Mouse (Mus musculus) kidney, postnatal 10 days (tissue): ENCODE measurements around the gene Bcl2l11.
A peak's percentile ranks its signal among the peaks of the same experiment; 100 is the strongest.
"Not testable (repeated sequence)": the region's sequence is repeated elsewhere in the genome, so short reads cannot be mapped to it uniquely, and the experiment has no call there.

Experiments
- DNase-seq: peaks from one replicate; pipeline ENCODE4 v3.0.0; 2021; ENCODE audit warnings: mixed read lengths

The Bcl2l11 gene

DNA sequence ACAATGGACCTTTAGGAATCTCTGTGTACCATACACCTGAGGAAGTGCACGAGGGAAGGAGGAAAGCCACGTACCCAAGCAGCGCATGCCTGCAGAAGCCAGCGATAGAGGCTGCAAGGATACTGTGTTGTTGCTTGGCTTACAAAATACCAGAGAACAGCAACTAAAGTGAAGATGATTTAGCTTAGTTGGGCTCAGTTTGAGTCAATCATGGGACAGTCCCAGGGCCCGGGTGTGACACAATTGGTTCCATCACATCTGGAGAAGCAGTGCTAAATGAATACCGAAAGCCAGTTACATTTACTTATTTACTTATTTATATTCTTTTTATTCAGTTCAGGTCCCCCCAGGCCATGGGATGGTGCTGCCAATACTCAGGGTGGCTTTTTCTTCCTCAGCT lies 49.8 kb downstream of the Bcl2l11 start:
- DNase-seq = no peak

DNA sequence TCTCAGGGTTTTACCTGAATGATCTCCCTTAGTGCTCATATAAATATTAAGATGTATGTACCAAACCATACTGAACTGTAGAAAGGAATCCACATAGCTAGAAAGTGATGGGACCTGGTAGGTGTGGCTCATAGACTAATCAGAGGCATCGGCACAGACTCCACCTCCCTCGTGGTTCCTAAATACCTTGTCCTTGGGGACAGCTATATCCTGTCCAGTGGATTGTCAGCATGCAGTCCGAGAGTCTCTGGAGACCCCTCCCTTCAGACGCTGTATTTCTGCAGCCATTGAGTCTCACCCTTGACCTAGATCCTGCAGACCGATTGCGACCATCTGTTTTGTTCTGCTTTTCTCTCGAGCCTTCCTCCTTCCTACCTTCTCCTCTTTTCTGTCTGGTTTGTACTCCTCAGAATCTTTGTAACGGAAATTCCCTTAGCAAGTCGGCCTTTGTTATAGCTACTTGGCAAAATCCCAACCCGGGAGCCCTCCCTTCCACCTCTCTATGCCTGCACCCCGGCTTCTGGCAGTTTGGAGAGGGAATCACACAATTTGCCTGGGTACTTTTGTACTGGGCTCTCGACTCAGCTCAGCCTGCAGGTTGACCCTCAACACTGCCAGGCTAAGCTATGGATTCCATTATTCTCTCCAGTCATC lies 50.7 kb downstream of the Bcl2l11 start:
- peak; percentile 49 for DNase-seq

DNA sequence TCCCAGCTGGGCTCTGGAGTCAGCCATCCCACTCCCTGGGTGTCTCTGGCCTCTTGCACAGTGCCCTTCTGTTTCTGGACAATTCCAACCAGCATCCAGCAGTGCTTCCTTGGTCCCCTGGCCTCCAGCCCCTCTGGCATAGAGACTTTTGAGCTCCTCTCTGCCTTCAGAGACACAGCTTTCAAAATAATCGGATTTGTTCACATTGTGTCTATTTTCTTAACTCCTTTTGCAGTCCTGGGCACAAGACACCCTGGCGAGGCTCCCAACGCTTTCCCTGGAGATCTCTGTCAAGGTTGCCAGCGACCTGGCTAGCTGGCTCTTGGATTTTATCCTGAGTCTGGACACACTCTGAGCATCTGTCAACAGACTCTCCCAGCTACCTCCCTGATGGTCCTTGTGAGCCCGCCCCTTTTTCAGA lies 51.4 kb downstream of the Bcl2l11 start:
- no peak for DNase-seq

DNA sequence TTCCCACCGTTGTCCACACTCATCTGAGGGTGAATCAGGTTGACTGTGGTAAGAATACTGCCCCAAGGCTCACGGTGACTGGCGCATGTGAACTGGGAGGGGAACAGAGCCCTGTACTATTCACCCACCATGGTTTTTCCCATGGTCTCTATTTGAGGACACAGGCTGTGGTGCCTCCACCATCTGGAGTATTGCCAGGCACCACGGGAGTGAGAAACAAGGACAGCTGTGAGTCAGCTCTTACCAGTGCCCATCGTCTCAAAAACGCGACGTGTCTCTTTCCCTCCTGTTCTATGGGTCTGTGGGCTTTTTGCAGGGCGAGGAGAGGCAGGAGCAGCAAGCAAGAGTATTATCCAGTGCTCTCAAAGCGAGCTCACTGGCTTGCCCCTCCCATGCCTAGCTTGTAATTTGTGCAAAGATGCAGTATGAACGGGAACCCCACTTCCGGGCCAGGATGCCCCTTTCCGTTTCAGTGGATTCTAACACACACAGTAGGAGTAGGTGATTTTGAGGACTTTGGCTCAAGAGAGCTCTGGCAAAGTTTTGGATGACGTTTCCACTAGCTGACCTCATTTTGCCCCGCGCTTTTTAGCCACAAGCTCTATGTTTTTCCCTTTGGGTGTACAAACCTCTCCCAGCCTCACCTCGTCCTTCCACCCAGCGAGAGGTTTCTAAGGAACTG lies 53.4 kb downstream of the Bcl2l11 start:
- no peak for DNase-seq

DNA sequence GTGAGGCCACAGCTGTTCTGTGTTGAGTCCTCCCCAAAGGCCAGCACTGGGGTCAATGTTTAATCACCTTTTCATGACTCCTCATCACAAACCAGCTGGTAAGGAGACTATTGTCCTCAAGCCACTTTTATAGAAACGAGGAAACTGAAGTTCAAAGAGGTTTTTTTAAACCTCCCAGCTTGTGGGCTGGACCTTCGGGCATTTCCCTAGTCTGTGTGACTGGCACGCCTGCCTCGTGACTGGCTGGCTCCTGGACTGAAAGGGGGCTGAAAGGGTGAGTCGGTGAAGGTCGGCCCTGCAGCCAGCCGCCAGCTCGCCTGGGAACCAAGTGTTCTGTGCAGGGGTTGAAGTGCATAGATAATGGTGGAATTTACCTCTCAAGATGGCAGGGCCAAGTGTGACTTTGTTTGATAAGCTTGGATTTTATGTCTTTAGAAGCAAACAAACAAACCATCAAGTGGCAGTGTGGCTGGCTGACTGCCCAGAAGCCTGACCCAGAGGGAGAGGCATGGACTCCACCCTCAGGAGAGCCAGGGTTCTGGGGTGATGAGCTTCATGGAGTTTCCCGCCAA lies 54.1 kb downstream of the Bcl2l11 start:
- DNase-seq = peak; percentile 71

DNA sequence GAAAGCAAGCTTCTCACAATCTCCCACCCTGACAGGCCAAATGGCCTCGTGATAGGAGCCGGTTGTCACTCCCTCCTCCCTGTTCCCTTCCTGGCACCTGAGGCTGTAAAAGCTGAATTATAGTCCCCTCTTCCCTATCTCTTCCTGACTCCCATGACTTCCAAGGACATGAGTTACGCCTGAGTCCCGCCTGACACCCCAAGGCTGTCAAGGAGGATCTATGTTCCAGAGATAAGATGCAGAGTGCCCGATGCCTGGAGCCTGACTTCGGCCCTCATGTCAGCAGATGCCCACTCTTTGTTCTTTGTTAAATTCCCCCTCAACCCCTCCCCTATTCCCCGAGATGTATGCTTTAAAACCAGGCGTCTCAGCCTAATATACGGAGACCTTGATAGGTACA lies 56.3 kb downstream of the Bcl2l11 start:
- DNase-seq = not testable (repeated sequence)

DNA sequence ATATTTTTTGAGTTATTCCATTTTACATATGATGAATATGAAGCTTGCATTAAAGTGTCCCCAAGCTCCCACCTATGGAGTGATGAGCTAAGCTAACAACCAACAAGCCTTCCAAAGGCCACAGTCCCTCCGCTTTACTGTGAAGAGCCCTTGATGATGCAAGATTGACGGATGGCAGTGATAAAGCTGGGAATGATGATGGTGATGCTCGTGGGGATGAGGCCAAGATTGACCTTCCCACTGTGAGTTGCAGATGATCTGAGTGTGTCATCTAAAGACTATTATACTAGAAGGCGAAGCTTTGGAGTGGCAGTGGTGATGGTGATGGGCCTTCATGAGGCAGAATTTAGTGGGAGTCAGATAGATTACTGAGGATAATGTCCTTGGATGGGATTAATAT lies 56.9 kb downstream of the Bcl2l11 start:
- DNase-seq = no peak

DNA sequence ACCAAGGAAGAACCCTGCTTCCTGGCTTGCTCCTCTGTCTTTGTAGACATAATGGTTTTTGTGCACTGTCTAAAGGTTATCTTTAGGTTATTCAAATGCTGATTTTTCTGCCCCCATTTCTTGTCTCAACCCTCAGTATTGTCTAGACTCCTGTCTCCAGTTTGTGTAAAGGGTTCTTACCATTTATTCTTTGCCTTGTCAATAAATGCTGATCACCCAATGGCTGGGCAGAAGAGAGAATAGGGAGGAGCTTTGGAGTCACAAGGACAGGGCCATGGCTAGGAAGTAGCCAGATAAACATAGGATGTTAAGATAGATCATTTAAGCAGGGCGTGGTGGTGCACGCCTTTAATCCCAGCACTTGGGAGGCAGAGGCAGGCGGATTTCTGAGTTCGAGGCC lies 57.9 kb downstream of the Bcl2l11 start:
- DNase-seq = no peak

DNA sequence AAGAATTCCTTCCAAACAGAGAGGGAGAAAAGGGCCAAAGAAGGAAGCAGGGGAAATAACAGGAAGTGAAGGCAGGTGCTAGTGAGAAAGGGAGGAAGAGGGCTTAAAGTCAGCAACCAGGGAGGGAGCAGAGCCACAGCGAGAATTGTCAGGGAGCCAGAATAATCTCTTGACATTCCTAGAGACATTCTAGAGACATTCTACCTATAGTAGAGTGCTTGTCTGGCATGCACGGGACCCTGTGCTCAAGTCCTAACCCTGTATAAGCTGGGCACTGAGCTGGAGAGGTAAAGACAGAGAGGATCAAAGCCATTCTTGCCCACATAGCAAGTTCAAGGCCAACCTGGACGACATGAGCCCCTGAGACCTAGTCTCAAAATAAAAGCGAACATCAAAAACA lies 60.1 kb downstream of the Bcl2l11 start:
- DNase-seq = no peak

DNA sequence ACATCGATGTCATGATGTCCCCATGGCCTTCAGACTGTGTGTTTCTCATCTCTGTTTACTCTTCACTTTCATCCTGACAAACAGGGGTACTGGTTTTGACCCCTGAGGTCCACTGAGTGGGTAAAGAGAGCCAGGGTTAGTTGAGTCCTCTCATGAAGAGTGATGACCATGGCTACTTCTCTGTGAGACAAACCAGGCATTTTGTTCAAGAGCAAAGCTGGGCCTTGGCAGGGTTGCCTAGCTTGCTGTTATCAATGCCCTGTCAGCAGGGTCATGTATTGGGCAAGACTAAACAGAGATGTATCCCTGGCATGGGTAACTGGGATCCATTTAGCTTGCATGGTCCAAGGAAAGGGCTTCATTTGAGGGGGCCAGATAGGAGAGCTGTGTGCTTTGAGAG lies 61.4 kb downstream of the Bcl2l11 start:
- DNase-seq = no peak

DNA sequence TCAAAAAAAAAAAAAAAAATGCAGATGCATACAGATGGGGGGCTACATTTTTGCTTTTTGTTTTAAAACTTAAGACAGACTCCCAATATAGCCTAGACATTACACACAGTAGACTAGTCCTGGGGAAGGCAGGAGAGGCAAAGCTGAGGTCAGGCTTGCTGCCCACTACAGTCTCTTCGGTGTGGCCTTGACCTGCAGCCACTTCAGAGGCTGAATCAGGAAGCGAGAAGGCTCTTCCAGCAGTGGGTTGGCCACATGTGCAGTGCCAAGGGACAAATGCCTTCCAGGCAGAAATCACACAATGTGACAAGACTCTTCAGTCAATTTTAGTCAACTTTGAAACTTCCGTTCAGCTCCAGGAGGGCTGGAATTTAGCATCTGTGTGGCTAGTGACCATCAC lies 62.6 kb downstream of the Bcl2l11 start:
- no peak for DNase-seq

DNA sequence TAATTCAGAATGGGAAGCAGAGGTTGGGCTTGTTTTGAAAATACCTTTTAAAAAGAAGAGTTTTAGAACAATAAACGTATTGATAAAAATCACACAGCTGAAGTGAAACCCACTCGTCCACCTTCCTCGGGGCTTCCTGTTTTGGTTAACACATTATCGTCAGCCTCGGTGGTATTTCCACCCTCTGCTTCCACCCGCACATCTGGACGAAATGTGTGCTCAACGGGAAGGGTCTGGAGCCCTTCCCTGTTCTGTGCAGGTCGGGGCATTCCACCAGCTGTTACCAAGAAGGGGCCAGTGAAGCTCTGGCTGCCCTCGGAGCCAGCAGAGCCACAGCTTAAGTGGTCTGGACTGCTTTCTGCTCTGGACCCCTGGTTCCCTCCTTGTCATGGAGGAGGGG lies 63.9 kb downstream of the Bcl2l11 start:
- DNase-seq = no peak

DNA sequence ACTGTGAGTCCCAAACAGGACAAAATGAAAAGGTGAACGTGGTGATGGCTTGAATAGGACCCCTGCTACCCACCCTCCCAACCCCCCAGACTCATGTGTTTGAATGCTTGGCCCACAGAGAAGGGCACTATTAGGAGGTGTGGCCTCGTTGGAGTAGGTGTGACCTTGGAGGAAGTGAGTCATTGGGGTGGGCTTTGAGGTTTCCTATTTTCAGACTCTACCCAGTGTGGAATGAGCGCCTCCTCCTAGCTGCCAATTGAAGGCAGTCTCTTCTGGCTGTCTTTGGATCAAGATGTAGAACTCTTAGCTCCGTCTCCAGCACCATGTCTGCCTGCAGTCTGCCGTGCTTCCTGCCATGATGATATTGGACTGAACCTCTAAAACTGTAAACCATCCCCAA lies 64.4 kb downstream of the Bcl2l11 start:
- no peak for DNase-seq

DNA sequence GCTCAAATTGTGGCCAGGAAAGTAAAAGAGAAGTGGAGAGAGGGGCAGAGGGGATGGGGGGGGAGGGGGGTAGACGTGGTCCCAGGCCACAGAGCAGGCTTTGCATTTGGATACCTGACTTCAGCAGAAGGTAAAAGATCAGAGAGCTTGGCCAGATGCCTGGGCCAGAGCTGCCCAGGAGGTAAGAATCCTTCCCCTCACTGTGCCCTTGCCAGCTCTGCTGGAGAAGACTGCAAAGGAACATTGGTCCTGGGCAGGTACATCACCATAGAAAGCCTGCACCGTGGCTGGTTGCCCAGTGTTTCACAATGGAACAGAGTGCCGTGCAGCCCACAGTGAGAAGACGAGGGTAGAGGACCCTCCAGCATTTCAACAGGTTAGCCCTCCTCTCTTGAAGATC lies 67.6 kb downstream of the Bcl2l11 start:
- peak; percentile 39 for DNase-seq

DNA sequence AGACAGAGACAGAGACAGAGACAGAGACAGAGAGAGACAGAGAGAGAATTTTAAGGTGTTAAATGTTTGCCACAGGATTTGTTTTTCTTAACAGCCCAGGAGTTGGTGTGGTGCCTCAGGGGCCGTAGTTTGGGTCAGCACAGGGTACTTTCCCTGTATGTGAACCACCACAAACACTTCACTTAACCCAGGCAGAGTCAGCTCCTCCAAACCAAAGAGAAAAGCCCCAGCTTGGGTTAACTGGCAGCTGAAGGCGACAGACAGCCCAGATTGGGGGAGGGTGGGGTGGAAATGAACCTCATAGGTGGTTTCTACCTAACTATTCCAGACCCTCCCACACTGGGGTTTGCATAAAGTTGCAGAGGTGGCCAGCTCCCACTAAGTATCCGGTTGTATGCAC lies 71.5 kb downstream of the Bcl2l11 start:
- no peak for DNase-seq

DNA sequence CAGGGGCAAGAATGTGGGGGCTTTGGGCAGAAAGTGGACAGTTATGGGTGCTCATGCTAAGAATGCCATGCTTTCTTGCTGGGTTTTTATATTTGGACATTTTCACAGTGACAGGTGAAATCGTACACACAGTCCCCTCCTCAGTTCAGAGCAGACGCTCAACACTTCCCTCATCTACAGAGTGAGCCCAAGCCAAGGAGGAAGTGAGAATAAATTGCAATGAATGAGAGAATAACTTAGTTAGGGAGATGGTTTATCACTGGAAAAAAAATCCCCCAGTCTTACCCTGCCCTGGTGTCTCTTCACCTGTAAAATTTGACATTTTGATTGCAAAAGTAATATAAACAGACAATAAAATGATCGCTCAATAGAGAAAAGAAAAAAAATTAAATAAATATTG lies 77.3 kb downstream of the Bcl2l11 start:
- DNase-seq = no peak

DNA sequence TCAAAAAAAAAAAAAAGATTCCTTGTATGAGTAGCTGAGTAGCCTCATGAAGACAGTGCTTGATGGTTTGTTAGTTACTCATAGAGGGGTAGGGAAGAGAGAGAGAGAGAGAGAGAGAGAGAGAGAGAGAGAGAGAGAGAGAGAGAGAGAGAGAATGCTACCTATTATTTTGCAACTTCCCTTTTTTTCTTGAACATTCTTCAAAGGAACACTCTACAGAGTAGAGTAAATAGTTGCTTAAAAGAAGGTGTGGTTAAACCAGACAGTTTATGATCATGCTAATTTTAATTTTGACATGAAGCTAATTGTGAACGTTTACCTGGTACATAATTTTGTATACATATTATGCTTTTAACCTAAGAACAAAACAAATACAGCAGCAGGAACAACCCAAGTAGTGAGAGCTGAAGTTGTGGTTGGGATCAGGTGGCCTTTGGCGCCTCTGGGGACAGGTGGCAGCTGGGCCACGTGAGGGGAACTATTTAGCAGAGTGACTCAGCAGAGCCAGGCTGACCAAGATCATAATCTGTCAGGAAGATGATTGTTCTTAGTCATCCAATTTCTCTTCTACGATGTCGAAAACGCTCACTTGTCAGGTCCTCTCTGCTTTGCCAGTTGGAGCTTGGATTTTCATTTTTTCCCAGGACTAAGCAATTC lies 78.0 kb downstream of the Bcl2l11 start:
- DNase-seq = no peak

DNA sequence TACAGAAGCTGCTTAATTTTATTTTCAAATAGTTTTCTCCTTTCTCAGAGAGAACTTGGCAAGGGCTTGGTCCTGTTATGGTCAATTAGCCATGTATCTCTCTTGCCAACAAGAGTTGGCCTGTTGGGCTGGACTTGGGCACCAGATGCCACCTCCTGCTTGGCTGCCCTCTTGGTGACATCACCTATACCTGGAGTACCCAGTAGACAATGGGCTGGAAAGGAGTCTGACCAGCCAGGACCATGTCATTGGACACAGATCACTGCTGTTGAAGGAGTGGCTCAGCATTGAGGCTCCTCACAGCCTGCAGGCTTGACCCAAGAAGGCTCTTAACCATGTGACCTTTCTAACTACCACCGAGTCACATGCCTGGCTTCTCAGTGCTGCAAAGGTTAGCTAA lies 82.7 kb downstream of the Bcl2l11 start:
- peak; percentile 14 for DNase-seq

DNA sequence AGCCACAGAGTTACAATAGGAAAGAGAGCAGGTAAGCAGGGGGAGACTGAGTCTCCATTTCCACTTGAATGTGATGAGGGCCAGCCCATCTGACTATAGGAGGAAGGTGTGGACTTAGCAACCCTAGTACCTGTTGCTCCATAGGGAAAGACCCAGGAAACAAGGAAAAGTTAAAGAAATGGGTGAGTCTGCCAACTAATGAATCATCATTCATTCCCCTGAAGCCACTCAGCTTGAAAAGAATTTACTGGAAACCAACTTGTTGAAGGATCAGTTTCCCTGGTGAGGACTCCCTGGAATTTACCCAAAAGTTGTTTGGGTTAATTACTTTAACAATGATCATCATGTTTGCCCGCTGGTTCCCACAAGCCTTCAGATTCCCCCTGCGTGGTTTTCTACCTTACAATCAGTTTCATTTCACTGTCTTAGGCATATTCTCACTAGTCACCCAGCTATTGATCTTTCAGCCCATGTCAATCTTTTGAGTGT lies 84.0 kb downstream of the Bcl2l11 start:
- DNase-seq = no peak

DNA sequence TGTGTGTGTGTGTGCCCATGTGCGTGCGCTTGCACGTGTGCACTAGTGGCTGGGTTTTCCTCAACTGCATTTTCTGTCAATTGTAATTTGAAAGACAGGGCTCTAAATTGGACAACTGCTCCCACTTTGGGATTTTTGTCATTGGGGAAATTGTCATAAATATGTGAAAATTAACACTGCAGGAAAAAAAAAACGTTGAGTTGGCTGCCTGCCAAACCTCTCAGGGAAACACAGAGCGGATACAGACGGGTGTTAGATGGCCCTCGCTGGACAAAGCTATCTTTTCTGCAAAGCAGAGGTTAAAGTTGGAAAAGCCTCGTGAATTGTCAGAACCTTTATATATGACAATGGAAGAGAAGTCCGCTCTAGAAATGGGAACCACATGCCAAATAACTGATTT lies 84.5 kb downstream of the Bcl2l11 start:
- peak; percentile 60 for DNase-seq

DNA sequence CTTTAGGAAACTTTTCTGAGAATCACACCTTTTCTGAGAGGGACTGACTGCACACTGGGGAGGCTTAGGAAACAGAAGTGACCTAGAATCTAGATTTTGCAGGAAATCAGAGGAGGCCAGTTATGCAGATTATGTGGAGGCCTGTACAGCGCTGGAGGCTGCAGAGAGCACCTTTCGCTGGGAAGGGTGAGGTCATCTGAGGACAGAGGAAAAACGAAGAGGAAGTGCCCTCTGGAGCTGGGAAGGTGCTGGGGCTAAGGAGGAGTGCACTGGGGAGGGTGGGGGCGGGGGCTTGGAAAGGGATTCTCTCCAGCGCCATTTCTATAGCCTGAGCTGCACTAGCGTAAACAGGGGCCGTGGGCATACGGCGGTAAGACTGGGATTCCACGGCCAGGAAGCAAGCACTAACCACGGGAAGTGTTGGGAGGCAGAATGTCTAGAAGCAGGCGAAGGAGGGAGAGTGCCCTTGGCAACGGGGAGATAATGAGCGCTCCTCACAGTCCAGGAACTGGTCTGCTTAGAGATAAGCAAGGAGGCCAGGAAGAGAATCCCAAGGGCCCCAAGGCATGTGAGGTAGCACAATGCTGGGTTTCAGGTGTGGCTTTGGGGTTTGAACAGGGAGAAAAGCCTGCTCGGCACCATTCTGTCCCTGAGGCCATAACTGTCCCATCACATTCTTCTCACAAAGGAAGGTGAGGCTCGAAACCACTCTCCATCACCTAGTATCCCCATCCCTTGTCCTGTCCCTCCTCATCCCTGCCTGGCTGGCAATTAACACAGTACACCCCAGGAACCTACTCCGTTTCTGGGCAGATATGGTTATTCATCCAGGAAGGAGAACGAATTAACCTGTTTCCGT lies 85.4 kb downstream of the Bcl2l11 start:
- peak; percentile 37 for DNase-seq

DNA sequence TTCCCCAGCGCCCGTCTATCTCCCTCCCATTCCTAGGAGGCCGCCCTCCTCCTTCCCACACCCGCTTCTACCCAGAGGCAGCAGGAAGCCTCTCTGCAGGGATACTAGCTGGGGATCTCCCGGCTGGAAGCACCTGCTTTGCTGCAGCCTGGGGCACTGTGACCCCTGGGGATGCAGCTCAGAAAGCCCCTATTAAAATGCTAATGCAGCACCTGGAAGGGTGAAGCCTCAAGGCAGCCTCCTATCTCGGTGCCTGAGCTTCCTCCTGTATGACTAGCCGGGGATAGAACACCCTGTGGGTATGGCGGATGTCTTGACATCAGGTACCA lies 86.0 kb downstream of the Bcl2l11 start:
- peak; percentile 25 for DNase-seq
